Mouse (Mus musculus) hindbrain, postnatal 0 days (tissue): ENCODE results near the gene Trpm2. TPM values are rescaled to one million over a fixed set of nuclear protein-coding genes. Genes with fewer than 3 reads are reported as not detected.
A peak's percentile ranks its signal among the peaks of the same experiment; 100 is the strongest.

ENCODE experiments used
- ATAC-seq: fragments of 200-750 bp; cut with Nextera tagmentation; 2 replicates; pipeline ENCODE4 v1.8.0; 2017; ENCODE audit warnings: mild to moderate bottlenecking, moderate TSS enrichment, moderate library complexity
- DNase-seq: peaks from one replicate; pipeline ENCODE4 v3.0.0-alpha.2; 2015; ENCODE audit warnings: low spot score
- H3K27ac ChIP-seq: fragments of 300-500 bp; sonication (generic); 2 replicates; pipeline ENCODE4 v1.5.1; 2014; ENCODE audit warnings: mild to moderate bottlenecking
- H3K27me3 ChIP-seq: fragments of 300-500 bp; sonication (generic); 2 replicates; pipeline ENCODE4 v1.6.1; 2014; ENCODE audit warnings: low read length, mixed read lengths; ENCODE audit not compliant: insufficient read depth
- H3K36me3 ChIP-seq: fragments of 300-500 bp; sonication (generic); 2 replicates; pipeline ENCODE4 v1.6.1; 2014; ENCODE audit warnings: low read length, mixed read lengths; ENCODE audit not compliant: insufficient read depth
- H3K4me1 ChIP-seq: fragments of 300-500 bp; sonication (generic); 2 replicates; pipeline ENCODE4 v1.6.1; 2014; ENCODE audit warnings: antibody characterized with exemption, low read length, mixed read lengths; ENCODE audit not compliant: insufficient read depth
- H3K4me2 ChIP-seq: fragments of 300-500 bp; sonication (generic); 2 replicates; pipeline ENCODE4 v1.6.1; 2014; ENCODE audit warnings: low read depth, mild to moderate bottlenecking, low read length, moderate library complexity, mixed read lengths
- H3K4me3 ChIP-seq: fragments of 300-500 bp; sonication (generic); 2 replicates; pipeline ENCODE4 v1.5.1; 2014; ENCODE audit warnings: low read length
- H3K9ac ChIP-seq: fragments of 300-500 bp; sonication (generic); replicated peaks from 2 replicates; pipeline ENCODE4 v1.6.1; 2014; ENCODE audit warnings: mild to moderate bottlenecking, low read length, moderate library complexity, mixed read lengths
- H3K9me3 ChIP-seq: fragments of 300-500 bp; sonication (generic); 2 replicates; pipeline ENCODE4 v1.6.1; 2016; ENCODE audit warnings: low read length, mixed read lengths
- CTCF ChIP-seq: IDR thresholded peaks from 2 replicates; pipeline ENCODE4 v1.5.1; 2016; ENCODE audit warnings: antibody characterized with exemption, control low read depth, low read depth
- WGBS: fragments of 180-500 bp; shearing (Covaris S2); extraction: QIAGEN DNeasy Blood & Tissue Kit; methylation state at CpG from one replicate; pipeline ENCODE4 v1.1.7; 2014; 5-methylcytosine and 5-hydroxymethylcytosine counted together
- polyA plus RNA-seq: library from polyadenylated mRNA; unstranded; fragments of >200 nt; fragmentation: Nextera tagmentation; extraction: Ambion mirVana; gene quantifications from 2 replicates; pipeline ENCODE4 v1.2.1, GENCODE M21; 2015
- total RNA-seq: library from RNA; depleted of rRNA; stranded (reverse); fragments of >200 nt; gene quantifications from 2 replicates; pipeline ENCODE4 v1.2.3, GENCODE M21; 2014

Trpm2 gene
- total and polyA plus RNA-seq, 2 experiments from 2014 or later, result 4.6 to 6.5 TPM

DNA sequence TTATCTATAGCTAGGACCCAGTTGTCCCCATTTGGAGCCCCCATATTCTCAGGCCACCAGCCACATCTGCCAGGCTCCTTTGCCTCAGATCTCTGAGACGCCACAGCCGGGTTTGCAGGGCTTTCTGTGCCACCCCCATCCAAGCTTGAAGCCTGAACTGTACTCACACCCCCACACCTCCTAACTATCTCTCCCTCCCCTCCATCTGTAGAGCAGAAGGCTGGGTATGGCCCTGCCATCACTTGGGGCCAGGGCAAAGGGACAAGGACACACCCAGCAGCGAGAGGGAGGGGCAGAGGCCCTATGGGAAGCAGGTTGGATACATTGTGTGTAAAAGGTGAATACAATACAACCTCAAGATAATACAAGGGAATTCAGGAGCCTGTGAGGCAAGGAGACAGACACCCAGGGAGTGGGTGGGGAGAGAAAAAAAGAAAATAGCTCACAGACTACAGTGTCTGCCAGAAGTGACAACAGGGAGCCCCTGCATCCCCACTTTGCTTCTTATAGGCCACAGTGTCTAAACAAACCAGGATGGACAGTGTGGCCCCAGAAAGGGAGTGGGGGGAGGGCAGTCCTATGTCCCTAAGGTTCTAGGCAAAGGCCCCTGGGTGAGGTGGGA lies 34.2 kb upstream of the Trpm2 start:
- no peak for DNase-seq
- no peak overlapping the region for H3K4me2 ChIP-seq
- H3K27ac ChIP-seq, result no peak overlapping the region
- no peak for TF ChIP-seq CTCF
- peaks cover 23% of the 10 kb centered on the region for H3K4me1 ChIP-seq
- peaks cover 28% of the 10 kb centered on the region for H3K36me3 ChIP-seq
- no peak for ATAC-seq
- H3K9me3 ChIP-seq, result no peaks in the 10 kb centered on the region
- H3K27me3 ChIP-seq, result no peaks in the 10 kb centered on the region
- no peak overlapping the region for H3K4me3 ChIP-seq
- WGBS, result 90% methylated on average over 3 of the region's 3 CpGs
- H3K9ac ChIP-seq, result no peak overlapping the region

GRCm38 (mm10) chr10:78002316-78002715 lies 32.0 kb upstream of the Trpm2 start:
- Histone ChIP-seq H3K9me3 (no peaks in the 10 kb centered on the region), H3K4me3 (no peak overlapping the region), H3K27ac (no peak overlapping the region), H3K9ac (no peak overlapping the region), H3K4me2 (no peak overlapping the region), H3K27me3 (no peaks in the 10 kb centered on the region), H3K4me1 (0 out of 2 replicates have a peak, but pooled peaks cover 8% of the 10 kb centered on the region), H3K36me3 (peaks cover 42% of the 10 kb centered on the region)
- DNase-seq, result no peak
- WGBS, result 95% methylated on average over 2 of the region's 2 CpGs
- TF ChIP-seq CTCF, result no peak
- no peak for ATAC-seq

- no peak for TF ChIP-seq CTCF
- ATAC-seq, result no peak; the same call in 1 of the 2 replicates
- no peak overlapping the region for H3K9ac ChIP-seq
- H3K27me3 ChIP-seq, result no peaks in the 10 kb centered on the region
- no peak overlapping the region for H3K27ac ChIP-seq
- 79% methylated on average over 11 of the region's 11 CpGs for WGBS
- H3K4me2 ChIP-seq, result no peak overlapping the region
- 0 out of 2 replicates have a peak, but pooled peaks cover 5% of the 10 kb centered on the region for H3K4me1 ChIP-seq
- DNase-seq, result no peak
- peaks cover 44% of the 10 kb centered on the region for H3K36me3 ChIP-seq
- H3K9me3 ChIP-seq, result no peaks in the 10 kb centered on the region
- no peak overlapping the region for H3K4me3 ChIP-seq
Measured at GRCm38 (mm10) chr10:78001796-78002195, 31.4 kb upstream of the Trpm2 start.

DNA sequence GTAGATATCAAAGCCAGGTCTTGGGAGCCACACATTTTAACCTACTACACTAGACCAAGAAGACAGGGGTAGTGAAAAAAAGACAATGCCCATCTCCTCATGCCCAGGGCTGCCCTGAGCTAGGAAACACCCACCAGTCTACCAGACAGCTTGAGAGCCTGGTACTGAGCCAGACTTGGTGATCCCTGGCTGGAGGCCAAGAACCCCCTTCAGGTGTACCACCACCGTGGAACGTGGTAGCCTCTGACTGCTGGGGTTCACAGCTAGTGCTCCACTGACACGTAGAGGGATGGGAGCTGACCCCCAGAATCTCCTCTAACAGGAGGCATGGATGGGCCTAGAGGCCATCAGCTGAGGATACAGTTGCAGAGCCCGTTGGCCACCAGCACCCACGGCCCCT lies 29.8 kb upstream of the Trpm2 start:
- H3K36me3 ChIP-seq, result peaks cover 53% of the 10 kb centered on the region
- H3K4me3 ChIP-seq, result no peak overlapping the region
- no peak for TF ChIP-seq CTCF
- no peak overlapping the region for H3K4me2 ChIP-seq
- 85% methylated on average over 5 of the region's 5 CpGs for WGBS
- no peak overlapping the region for H3K9ac ChIP-seq
- H3K27ac ChIP-seq, result no peak overlapping the region
- ATAC-seq (no peak), DNase-seq (no peak)
- no peaks in the 10 kb centered on the region for H3K27me3 ChIP-seq
- no peaks in the 10 kb centered on the region for H3K4me1 ChIP-seq
- H3K9me3 ChIP-seq, result no peaks in the 10 kb centered on the region

DNA sequence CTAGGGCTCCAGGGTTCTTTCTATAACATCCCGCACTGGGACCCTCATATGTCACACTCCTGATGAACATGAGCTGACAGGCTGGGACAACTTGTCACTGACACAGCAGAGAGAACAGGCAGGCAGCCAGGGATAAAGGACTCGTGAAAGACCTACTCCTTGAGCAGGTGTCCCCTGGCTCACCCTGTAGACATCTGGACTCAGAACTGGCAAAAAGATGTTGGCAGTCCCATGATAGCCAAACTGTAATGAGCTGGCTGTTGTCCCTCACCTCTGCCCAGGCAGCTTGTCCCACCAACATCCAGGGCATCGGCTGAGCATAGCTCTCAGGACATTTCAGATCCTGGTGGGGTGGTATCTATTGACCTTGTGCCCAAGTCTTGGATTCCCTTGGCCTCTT lies 25.3 kb upstream of the Trpm2 start:
- no peak overlapping the region for H3K4me3 ChIP-seq
- H3K4me1 ChIP-seq, result no peaks in the 10 kb centered on the region
- H3K9me3 ChIP-seq, result no peaks in the 10 kb centered on the region
- ATAC-seq, result no peak
- 82% methylated on average over 3 of the region's 3 CpGs for WGBS
- no peak overlapping the region for H3K27ac ChIP-seq
- H3K9ac ChIP-seq, result no peak overlapping the region
- peaks cover 56% of the 10 kb centered on the region for H3K36me3 ChIP-seq
- TF ChIP-seq CTCF, result no peak
- DNase-seq, result no peak
- no peaks in the 10 kb centered on the region for H3K27me3 ChIP-seq
- H3K4me2 ChIP-seq, result no peak overlapping the region

GRCm38 (mm10) chr10:77985775-77986174 lies 15.4 kb upstream of the Trpm2 start:
- ATAC-seq (no peak), DNase-seq (no peak)
- Histone ChIP-seq H3K27me3 (no peaks in the 10 kb centered on the region), H3K9ac (no peak overlapping the region), H3K4me1 (no peaks in the 10 kb centered on the region), H3K9me3 (no peaks in the 10 kb centered on the region), H3K27ac (no peak overlapping the region), H3K36me3 (peaks cover 35% of the 10 kb centered on the region), H3K4me2 (no peak overlapping the region), H3K4me3 (no peak overlapping the region)
- no peak for TF ChIP-seq CTCF
- 77% methylated on average over 5 of the region's 5 CpGs for WGBS

DNA sequence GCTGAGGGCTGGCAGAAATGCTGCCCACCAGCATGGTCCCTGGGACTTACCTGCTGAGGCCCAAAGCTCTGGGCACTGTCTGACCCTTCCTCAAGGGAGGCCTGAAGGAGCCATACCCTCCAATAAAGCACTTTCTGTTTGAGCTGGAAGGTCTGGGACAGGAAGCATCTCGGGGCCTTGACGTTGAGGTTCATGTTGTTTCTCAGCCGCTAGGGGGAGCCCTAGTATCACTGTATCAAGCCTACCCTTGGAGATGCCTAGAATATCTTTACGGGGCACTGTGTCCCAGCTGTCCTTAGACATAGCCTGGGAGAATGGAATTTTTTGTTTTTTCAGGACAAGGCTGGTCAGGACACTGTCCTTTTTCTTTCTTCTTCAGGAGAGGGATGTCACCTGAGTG lies 14.3 kb upstream of the Trpm2 start:
- H3K9ac ChIP-seq, result no peak overlapping the region
- H3K9me3 ChIP-seq, result no peaks in the 10 kb centered on the region
- no peak overlapping the region for H3K4me3 ChIP-seq
- TF ChIP-seq CTCF, result peak; percentile 93
- no peak overlapping the region for H3K4me2 ChIP-seq
- DNase-seq (peak; percentile 89), ATAC-seq (peak; percentile 70)
- H3K36me3 ChIP-seq, result peaks cover 25% of the 10 kb centered on the region
- WGBS, result 4% methylated on average over 4 of the region's 4 CpGs
- no peaks in the 10 kb centered on the region for H3K27me3 ChIP-seq
- H3K4me1 ChIP-seq, result no peaks in the 10 kb centered on the region
- no peak overlapping the region for H3K27ac ChIP-seq
